Mouse (Mus musculus) layer of hippocampus, adult 18-20 months (tissue): ENCODE data around the gene Scel. TPM values are rescaled to one million over a fixed set of nuclear protein-coding genes. Genes with fewer than 3 reads are reported as not detected.
"Not testable (repeated sequence)": the region's sequence is repeated elsewhere in the genome, so short reads cannot be mapped to it uniquely, and the experiment has no call there.

Source experiments
- DNase-seq, 2 experiments: peaks; one replicate each; pipeline ENCODE4 v3.0.0; 2022; ENCODE audit warnings: low spot score in 2 of 2
- long read RNA-seq: library from polyadenylated mRNA; stranded (forward); transcript quantifications from one replicate; pipeline ENCODE4 v2.0.0, GENCODE M21; 2021
- total RNA-seq, 2 experiments: library from RNA; stranded (reverse); gene quantifications; 2 replicates each; pipeline ENCODE4 v1.2.3; 2021

Gene Scel
- total RNA-seq = 1 to 10 TPM in 1 of 2 experiments, under 1 TPM in 1; 0.99 to 1.2 TPM
- long read RNA-seq, partial matches to known transcripts = 0 of 2 reads
- long read RNA-seq, other reads (novel, unspliced or antisense) = 2 of 2 reads

GRCm38 (mm10) chr14:103512802-103513472 is at the start of gene Scel:
TSS of gene Scel (plus strand) at chr14:103513342.
- peak; percentile 7 to 50 for DNase-seq

- DNase-seq = peak in 1 of 2 experiments; percentile 53
These were observed 44.3 kb upstream of the Scel start for GRCm38 (mm10) chr14:103468691-103469463.

GRCm38 (mm10) chr14:103469464-103470015 is 43.6 kb upstream of the Scel start:
- DNase-seq = peak; percentile 44 to 89

GRCm38 (mm10) chr14:103471074-103471778 is 41.9 kb upstream of the Scel start:
- DNase-seq = no peak

- DNase-seq = peak; percentile 84 to 94
These were observed 41.2 kb upstream of the Scel start for GRCm38 (mm10) chr14:103471806-103472553.

- DNase-seq = no peak
These were observed 40.6 kb upstream of the Scel start for GRCm38 (mm10) chr14:103472554-103472905.

GRCm38 (mm10) chr14:103475312-103475711 is 37.8 kb upstream of the Scel start:
- no peak for DNase-seq

GRCm38 (mm10) chr14:103476232-103476631 is 36.9 kb upstream of the Scel start:
- not testable (repeated sequence) for DNase-seq

GRCm38 (mm10) chr14:103477281-103477680 is 35.9 kb upstream of the Scel start:
- no peak for DNase-seq

- DNase-seq = no peak
These were observed 35.2 kb upstream of the Scel start for GRCm38 (mm10) chr14:103477959-103478358.

- no peak for DNase-seq
These were observed 33.7 kb upstream of the Scel start for GRCm38 (mm10) chr14:103479446-103479845.

- DNase-seq = no peak
These were observed 31.6 kb upstream of the Scel start for GRCm38 (mm10) chr14:103481514-103481913.

GRCm38 (mm10) chr14:103485671-103486070 is 27.5 kb upstream of the Scel start:
- peak; percentile 28 to 63 for DNase-seq

- no peak for DNase-seq
These were observed 26.2 kb upstream of the Scel start for GRCm38 (mm10) chr14:103486974-103487373.

GRCm38 (mm10) chr14:103488659-103489058 is 24.5 kb upstream of the Scel start:
- peak in 1 of 2 experiments; percentile 47 for DNase-seq

- DNase-seq = no peak
These were observed 14.9 kb upstream of the Scel start for GRCm38 (mm10) chr14:103498199-103498598.

GRCm38 (mm10) chr14:103498613-103499012 is 14.5 kb upstream of the Scel start:
- no peak for DNase-seq

- DNase-seq = no peak
These were observed 14.1 kb upstream of the Scel start for GRCm38 (mm10) chr14:103499060-103499459.

GRCm38 (mm10) chr14:103500309-103500708 is 12.8 kb upstream of the Scel start:
- peak in 1 of 2 experiments; percentile 20 for DNase-seq

GRCm38 (mm10) chr14:103500941-103501340 is 12.2 kb upstream of the Scel start:
- no peak for DNase-seq

GRCm38 (mm10) chr14:103504514-103504913 is 8.6 kb upstream of the Scel start:
- DNase-seq = no peak
